Mouse (Mus musculus) granulocyte monocyte progenitor cell, adult 5-6 weeks (primary cell): ENCODE measurements around the gene Slc25a28. TPM values are rescaled to one million over a fixed set of nuclear protein-coding genes. Genes with fewer than 3 reads are reported as not detected.

Experiments used
- total RNA-seq, 2 experiments: library from RNA; stranded (forward) in 1 of 2; stranded (reverse) in 1 of 2; fragments of 200-712, 200-1000 nt in 1 of 2; fragments of >200 nt in 1 of 2; fragmentation: Nextera tagmentation in 1 of 2; gene quantifications; 2 replicates each; pipeline ENCODE4 v1.2.3; 2014 to 2017

Gene Slc25a28
- total RNA-seq, 2 experiments from 2014 or later, result 36.1 to 47.1 TPM

Other genes with a start within 250 kb of the Slc25a28 start
- not detected in 2 replicates for gene Cnnm1, start 234.4 kb downstream of the Slc25a28 start, total RNA-seq (2014; fragmentation: Nextera tagmentation)
- gene Cnnm1, start 234.4 kb downstream of the Slc25a28 start, total RNA-seq (2017), result not detected in 2 replicates
- gene Got1, start 150.3 kb downstream of the Slc25a28 start, total RNA-seq (2014; fragmentation: Nextera tagmentation), result 22.6 and 36.8 TPM in 2 replicates
- gene Got1, start 150.3 kb downstream of the Slc25a28 start, total RNA-seq (2017), result 17.3 and 21.5 TPM in 2 replicates
- gene Nkx2-3, start 62.6 kb downstream of the Slc25a28 start, total RNA-seq (2014; fragmentation: Nextera tagmentation), result not detected in 2 replicates
- gene Nkx2-3, start 62.6 kb downstream of the Slc25a28 start, total RNA-seq (2017), result not detected in 2 replicates
- 22.0 and 23.1 TPM in 2 replicates for gene Entpd7, start 14.8 kb upstream of the Slc25a28 start, total RNA-seq (2014; fragmentation: Nextera tagmentation)
- 7.0 and 12.3 TPM in 2 replicates for gene Entpd7, start 14.8 kb upstream of the Slc25a28 start, total RNA-seq (2017)
- 29.7 and 33.8 TPM in 2 replicates for gene Cutc, start 78.1 kb upstream of the Slc25a28 start, total RNA-seq (2014; fragmentation: Nextera tagmentation)
- 22.3 and 46.1 TPM in 2 replicates for gene Cutc, start 78.1 kb upstream of the Slc25a28 start, total RNA-seq (2017)
- gene Cox15, start 78.1 kb upstream of the Slc25a28 start, total RNA-seq (2014; fragmentation: Nextera tagmentation), result 9.6 and 12.8 TPM in 2 replicates
- gene Cox15, start 78.1 kb upstream of the Slc25a28 start, total RNA-seq (2017), result 14.7 and 17.1 TPM in 2 replicates
- gene Abcc2, start 107.3 kb upstream of the Slc25a28 start, total RNA-seq (2014; fragmentation: Nextera tagmentation), result 3.2 and 7.3 TPM in 2 replicates
- 5.3 and 6.7 TPM in 2 replicates for gene Abcc2, start 107.3 kb upstream of the Slc25a28 start, total RNA-seq (2017)